Mouse (Mus musculus): ENCODE results near the gene Smco4. TPM values are rescaled to one million over a fixed set of nuclear protein-coding genes. Genes with fewer than 3 reads are reported as not detected.

Smco4 gene
- polyA plus RNA-seq, 1 experiment: 10.5 TPM

DNA sequence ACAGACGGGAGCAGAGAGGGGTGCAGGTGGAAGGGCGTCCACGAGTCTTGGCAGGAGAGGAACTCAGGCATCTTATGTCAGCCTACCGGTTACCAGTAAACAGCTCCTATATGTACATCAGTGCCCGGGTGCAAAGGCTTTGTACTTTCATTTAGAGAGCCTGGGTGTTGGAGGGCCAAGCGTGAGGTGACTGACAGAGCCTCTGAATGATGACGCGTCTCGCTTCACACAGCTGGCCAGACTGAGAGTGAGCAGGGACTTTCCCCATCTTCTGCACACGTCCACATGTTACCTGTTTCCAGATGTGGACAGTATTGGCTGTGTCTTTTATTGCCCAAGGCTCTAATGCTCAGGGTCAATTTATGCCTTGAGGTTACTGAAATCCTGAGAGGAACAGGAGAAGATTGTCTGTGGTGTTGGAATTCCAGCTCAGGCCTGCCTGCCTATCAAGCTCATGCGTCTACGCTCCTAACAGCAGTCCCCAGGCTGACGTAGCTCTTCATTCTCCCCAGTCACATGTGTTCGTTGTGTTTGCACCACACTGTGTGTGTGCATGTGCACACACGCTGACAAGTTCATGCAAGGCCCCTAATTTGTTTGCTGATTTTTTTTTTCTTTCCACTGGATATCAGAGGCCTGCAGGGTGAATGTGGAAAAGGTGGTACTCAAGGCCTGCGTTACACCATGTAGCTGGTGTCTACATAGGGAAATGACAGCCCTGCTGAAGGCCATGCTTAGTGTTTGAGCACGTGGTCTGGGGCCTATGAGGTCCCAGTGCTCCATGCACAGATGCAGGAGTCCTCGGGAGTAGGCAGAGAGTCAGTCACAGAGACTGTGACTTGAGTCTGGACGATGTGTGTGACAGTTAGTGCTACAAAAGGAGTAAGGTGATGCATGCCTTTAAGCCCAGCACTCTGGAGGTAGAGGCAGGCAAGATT lies 8.4 kb downstream of the Smco4 start:
- no peaks in the 10 kb centered on the region for H3K79me2 ChIP-seq (ENCODE audit: control insufficient read depth, insufficient read depth)
- no peak overlapping the region for H3K4me3 ChIP-seq
- H3K36me3 ChIP-seq (ENCODE audit: control insufficient read depth, insufficient read depth): no peaks in the 10 kb centered on the region
- H3K27me3 ChIP-seq (ENCODE audit: control insufficient read depth, insufficient read depth, insufficient read length): no peaks in the 10 kb centered on the region
- TF ChIP-seq USF1 (IDR thresholded peaks at IDR 0.05; ENCODE audit: low read depth) (no peak), E2F4 (IDR thresholded peaks at IDR 0.05; ENCODE audit: insufficient read depth) (no peak), CEBPB (IDR thresholded peaks at IDR 0.05; ENCODE audit: insufficient read depth, poor library complexity, severe bottlenecking) (no peak), POLR2A (IDR thresholded peaks at IDR 0.05; ENCODE audit: insufficient read length, low read depth) (no peak), REST (IDR thresholded peaks at IDR 0.05; ENCODE audit: insufficient read depth, insufficient read length) (no peak), MYOD1 (IDR thresholded peaks at IDR 0.05; ENCODE audit: control insufficient read depth in 1 of 3, insufficient read length in 2 of 3, low read depth in 2 of 3) (no peak), POLR2AphosphoS2 (IDR thresholded peaks at IDR 0.05; ENCODE audit: insufficient read length, low read depth) (no peak), MAX (IDR thresholded peaks at IDR 0.05; ENCODE audit: low read depth) (no peak), SRF (IDR thresholded peaks at IDR 0.05; ENCODE audit: control insufficient read depth, insufficient read length, low read depth) (no peak), TCF12 (IDR thresholded peaks at IDR 0.05; ENCODE audit: insufficient read depth, poor library complexity, severe bottlenecking) (no peak), MYOG (IDR thresholded peaks at IDR 0.05; ENCODE audit: control insufficient read depth in 1 of 3, insufficient read depth in 1 of 3, insufficient read length in 2 of 3, low read depth in 2 of 3) (no peak), TCF3 (IDR thresholded peaks at IDR 0.05; ENCODE audit: insufficient read length, low read depth) (no peak)
- H3K4me2 ChIP-seq (ENCODE audit: low read depth): no peak overlapping the region
- no peak overlapping the region for H3ac ChIP-seq (ENCODE audit: control insufficient read depth, insufficient read length)

DNA sequence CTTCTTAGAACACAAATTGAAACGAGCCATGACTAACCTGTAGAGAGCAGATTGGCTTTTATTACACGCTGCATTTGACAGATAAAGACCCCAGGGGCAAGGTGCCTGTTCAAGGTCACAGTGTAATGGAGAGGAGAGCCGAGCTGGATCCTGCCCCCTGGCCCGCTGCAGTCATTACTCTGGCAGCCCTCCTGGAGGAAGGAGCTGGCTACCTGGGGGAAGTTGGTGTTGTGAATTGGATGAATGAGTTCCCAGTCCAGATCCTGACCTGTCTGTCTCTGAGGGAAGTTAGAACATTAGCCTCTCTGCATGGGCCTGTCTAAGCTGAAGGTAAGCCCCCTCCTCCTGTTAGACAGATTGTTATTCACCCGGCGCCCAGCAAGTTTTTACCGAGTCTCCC lies 9.2 kb downstream of the Smco4 start:
- H3K27me3 ChIP-seq (ENCODE audit: control insufficient read depth, insufficient read depth, insufficient read length): no peaks in the 10 kb centered on the region
- H3K4me3 ChIP-seq: no peak overlapping the region
- H3ac ChIP-seq (ENCODE audit: control insufficient read depth, insufficient read length): no peak overlapping the region
- no peak overlapping the region for H3K4me2 ChIP-seq (ENCODE audit: low read depth)
- H3K79me2 ChIP-seq (ENCODE audit: control insufficient read depth, insufficient read depth): no peaks in the 10 kb centered on the region
- no peaks in the 10 kb centered on the region for H3K36me3 ChIP-seq (ENCODE audit: control insufficient read depth, insufficient read depth)
- no peak for TF ChIP-seq REST (IDR thresholded peaks at IDR 0.05; ENCODE audit: insufficient read depth, insufficient read length)
- TF ChIP-seq CEBPB (IDR thresholded peaks at IDR 0.05; ENCODE audit: insufficient read depth, poor library complexity, severe bottlenecking): no peak
- no peak for TF ChIP-seq E2F4 (IDR thresholded peaks at IDR 0.05; ENCODE audit: insufficient read depth)
- TF ChIP-seq SRF (IDR thresholded peaks at IDR 0.05; ENCODE audit: control insufficient read depth, insufficient read length, low read depth): no peak
- TF ChIP-seq MYOG (IDR thresholded peaks at IDR 0.05; ENCODE audit: control insufficient read depth in 1 of 3, insufficient read depth in 1 of 3, insufficient read length in 2 of 3, low read depth in 2 of 3): no peak
- no peak for TF ChIP-seq POLR2A (IDR thresholded peaks at IDR 0.05; ENCODE audit: insufficient read length, low read depth)
- no peak for TF ChIP-seq TCF12 (IDR thresholded peaks at IDR 0.05; ENCODE audit: insufficient read depth, poor library complexity, severe bottlenecking)
- TF ChIP-seq USF1 (IDR thresholded peaks at IDR 0.05; ENCODE audit: low read depth): no peak
- TF ChIP-seq POLR2AphosphoS2 (IDR thresholded peaks at IDR 0.05; ENCODE audit: insufficient read length, low read depth): no peak
- TF ChIP-seq TCF3 (IDR thresholded peaks at IDR 0.05; ENCODE audit: insufficient read length, low read depth): no peak
- no peak for TF ChIP-seq MYOD1 (IDR thresholded peaks at IDR 0.05; ENCODE audit: control insufficient read depth in 1 of 3, insufficient read length in 2 of 3, low read depth in 2 of 3)
- no peak for TF ChIP-seq MAX (IDR thresholded peaks at IDR 0.05; ENCODE audit: low read depth)

DNA sequence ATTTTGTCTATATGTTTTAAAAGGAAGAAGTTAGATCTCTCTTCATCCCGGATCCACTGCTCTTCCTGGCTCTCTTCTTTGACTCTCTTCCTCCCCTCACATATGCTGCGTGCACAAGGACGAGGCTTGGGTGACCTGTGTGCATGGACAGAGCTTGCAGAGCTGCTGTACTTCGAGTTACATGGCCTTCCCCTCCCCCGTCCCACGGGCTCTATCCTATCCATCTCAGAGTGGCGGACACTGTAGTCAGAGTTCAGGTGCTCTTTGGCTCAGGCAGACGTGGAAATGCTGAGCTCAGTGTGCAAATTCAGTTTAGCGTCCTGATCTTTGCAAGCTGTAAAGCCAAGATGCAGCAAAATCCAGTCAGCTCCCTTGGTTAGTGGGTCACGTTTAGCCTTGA lies 10.1 kb downstream of the Smco4 start:
- H3ac ChIP-seq (ENCODE audit: control insufficient read depth, insufficient read length): no peak overlapping the region
- no peaks in the 10 kb centered on the region for H3K36me3 ChIP-seq (ENCODE audit: control insufficient read depth, insufficient read depth)
- no peak overlapping the region for H3K4me3 ChIP-seq
- TF ChIP-seq USF1 (IDR thresholded peaks at IDR 0.05; ENCODE audit: low read depth): no peak
- no peak for TF ChIP-seq E2F4 (IDR thresholded peaks at IDR 0.05; ENCODE audit: insufficient read depth)
- TF ChIP-seq TCF3 (IDR thresholded peaks at IDR 0.05; ENCODE audit: insufficient read length, low read depth): no peak
- no peak for TF ChIP-seq TCF12 (IDR thresholded peaks at IDR 0.05; ENCODE audit: insufficient read depth, poor library complexity, severe bottlenecking)
- TF ChIP-seq REST (IDR thresholded peaks at IDR 0.05; ENCODE audit: insufficient read depth, insufficient read length): no peak
- no peak for TF ChIP-seq MYOD1 (IDR thresholded peaks at IDR 0.05; ENCODE audit: control insufficient read depth in 1 of 3, insufficient read length in 2 of 3, low read depth in 2 of 3)
- H3K27me3 ChIP-seq (ENCODE audit: control insufficient read depth, insufficient read depth, insufficient read length): no peaks in the 10 kb centered on the region
- H3K4me2 ChIP-seq (ENCODE audit: low read depth): no peak overlapping the region
- H3K79me2 ChIP-seq (ENCODE audit: control insufficient read depth, insufficient read depth): no peaks in the 10 kb centered on the region

DNA sequence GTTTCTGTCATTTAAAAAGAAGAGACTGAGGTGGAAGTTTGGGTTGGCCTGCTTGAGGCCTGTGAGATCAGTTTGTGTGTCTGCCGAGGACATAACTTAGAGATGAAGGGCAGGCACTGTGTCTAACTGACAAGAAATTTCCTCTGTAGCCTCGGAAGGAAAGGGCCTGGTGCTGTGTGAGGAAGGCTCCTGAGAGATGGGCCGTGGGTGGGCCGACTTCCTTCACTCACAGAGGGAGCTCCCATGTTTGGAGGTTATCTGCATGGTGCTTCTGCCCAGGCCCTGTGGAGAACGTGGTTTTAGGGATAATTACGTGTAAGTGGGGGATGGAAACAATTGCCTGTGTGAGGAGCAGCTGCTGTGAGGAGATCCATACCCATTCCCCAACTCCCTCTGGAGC lies 10.6 kb downstream of the Smco4 start:
- H3ac ChIP-seq (ENCODE audit: control insufficient read depth, insufficient read length): no peak overlapping the region
- no peaks in the 10 kb centered on the region for H3K36me3 ChIP-seq (ENCODE audit: control insufficient read depth, insufficient read depth)
- TF ChIP-seq MYOG (IDR thresholded peaks at IDR 0.05; ENCODE audit: control insufficient read depth in 1 of 3, insufficient read depth in 1 of 3, insufficient read length in 2 of 3, low read depth in 2 of 3): no peak
- no peak for TF ChIP-seq MAX (IDR thresholded peaks at IDR 0.05; ENCODE audit: low read depth)
- TF ChIP-seq POLR2A (IDR thresholded peaks at IDR 0.05; ENCODE audit: insufficient read length, low read depth): no peak
- no peak for TF ChIP-seq USF1 (IDR thresholded peaks at IDR 0.05; ENCODE audit: low read depth)
- no peak for TF ChIP-seq TCF3 (IDR thresholded peaks at IDR 0.05; ENCODE audit: insufficient read length, low read depth)
- TF ChIP-seq SRF (IDR thresholded peaks at IDR 0.05; ENCODE audit: control insufficient read depth, insufficient read length, low read depth): no peak
- TF ChIP-seq REST (IDR thresholded peaks at IDR 0.05; ENCODE audit: insufficient read depth, insufficient read length): no peak
- TF ChIP-seq E2F4 (IDR thresholded peaks at IDR 0.05; ENCODE audit: insufficient read depth): no peak
- TF ChIP-seq TCF12 (IDR thresholded peaks at IDR 0.05; ENCODE audit: insufficient read depth, poor library complexity, severe bottlenecking): no peak
- no peak for TF ChIP-seq CEBPB (IDR thresholded peaks at IDR 0.05; ENCODE audit: insufficient read depth, poor library complexity, severe bottlenecking)
- TF ChIP-seq POLR2AphosphoS2 (IDR thresholded peaks at IDR 0.05; ENCODE audit: insufficient read length, low read depth): no peak
- no peak for TF ChIP-seq MYOD1 (IDR thresholded peaks at IDR 0.05; ENCODE audit: control insufficient read depth in 1 of 3, insufficient read length in 2 of 3, low read depth in 2 of 3)
- no peak overlapping the region for H3K4me2 ChIP-seq (ENCODE audit: low read depth)
- H3K79me2 ChIP-seq (ENCODE audit: control insufficient read depth, insufficient read depth): no peaks in the 10 kb centered on the region
- no peak overlapping the region for H3K4me3 ChIP-seq
- no peaks in the 10 kb centered on the region for H3K27me3 ChIP-seq (ENCODE audit: control insufficient read depth, insufficient read depth, insufficient read length)

Measured in myocyte (in vitro differentiated cells).